ENCODE assay signal across 16 mouse cellular contexts in the genomic region with DNA sequence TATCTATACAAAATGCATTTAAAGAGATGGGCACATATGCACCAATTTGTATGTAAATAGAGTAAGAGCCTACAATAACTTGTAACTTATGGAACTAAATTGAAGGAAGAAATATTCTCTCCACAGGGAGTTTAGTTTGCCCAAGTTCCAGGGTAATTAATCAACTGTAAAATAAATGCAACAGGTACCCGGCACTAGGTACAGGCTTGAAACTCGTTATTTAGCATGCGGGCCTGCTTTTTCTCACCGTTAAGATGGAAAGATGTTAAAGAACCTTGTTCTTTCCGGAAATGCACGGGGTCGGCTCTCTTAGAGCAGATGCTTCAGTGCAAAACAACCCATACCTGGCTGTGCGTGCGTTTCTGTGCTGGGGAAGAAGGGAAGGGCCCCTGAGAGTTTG. TPM values are rescaled to one million over a fixed set of nuclear protein-coding genes. Genes with fewer than 3 reads are reported as not detected.
DNase-seq lines count a peak whose midpoint lies in the region; ATAC-seq lines count a peak whose summit lies in the region.
"Had no signal": no experiment of that assay in that cellular context is flagged by ENCODE, and none has a peak within 500 bp of the region (broad histone marks: within the 10 kb centered on the region; RNA-seq: fewer than 3 reads in every experiment).

No protein-coding gene starts in this region.

- H3K9ac ChIP-seq in neural tube, embryonic 11.5 days (ENCODE audit: low read length), result peak overlapping the region; percentile 52; the same call in 1 of the 2 replicates
- peak overlapping the region; percentile 57 for H3K9ac ChIP-seq in forebrain, embryonic 15.5 days (replicated peaks)

- peaks cover 7% of the 10 kb centered on the region; the same call in 1 of the 2 replicates for H3K36me3 ChIP-seq in neural tube, embryonic 11.5 days (ENCODE audit: control insufficient read depth, insufficient read depth, low read length)
- H3K36me3 ChIP-seq in forebrain, embryonic 15.5 days, result no peaks in the 10 kb centered on the region
- peaks cover 57% of the 10 kb centered on the region for H3K36me3 ChIP-seq in midbrain, embryonic 10.5 days

- intact Hi-C loops in heart, postnatal 36 days (cut with DNase I), result no loop called here
- intact Hi-C loops in left cerebral cortex, postnatal 25 days (cut with DNase I), result no loop called here

- peak overlapping the region; percentile 63 for H3K4me2 ChIP-seq in neural tube, embryonic 11.5 days (ENCODE audit: low read depth)
- peak overlapping the region; percentile 60 for H3K4me2 ChIP-seq in forebrain, embryonic 15.5 days (replicated peaks)

- ATAC-seq in neural tube, embryonic 11.5 days (ENCODE audit: insufficient read depth, low FRiP score, low TSS enrichment), result no peak
- ATAC-seq in forebrain, embryonic 15.5 days (replicated peaks), result no peak
- ATAC-seq: lung, postnatal 0 days had no signal

- WGBS in neural tube, embryonic 11.5 days, result 1% methylated on average over 9 of the region's 9 CpGs
- 5% methylated on average over 9 of the region's 9 CpGs for WGBS in forebrain, embryonic 15.5 days
- 4% methylated on average over 9 of the region's 9 CpGs for WGBS in midbrain, embryonic 10.5 days

- H3K9me3 ChIP-seq in neural tube, embryonic 11.5 days (ENCODE audit: control insufficient read depth, low read length), result no peaks in the 10 kb centered on the region
- H3K9me3 ChIP-seq in forebrain, embryonic 15.5 days, result no peaks in the 10 kb centered on the region
- H3K9me3 ChIP-seq in midbrain, embryonic 10.5 days (replicated peaks), result no peaks in the 10 kb centered on the region

- H3K4me3 ChIP-seq in neural tube, embryonic 11.5 days (ENCODE audit: low read depth, low read length), result peak overlapping the region; percentile 25
- H3K4me3 ChIP-seq in forebrain, embryonic 15.5 days, result peak overlapping the region; percentile 42
- H3K4me3 ChIP-seq in midbrain, embryonic 10.5 days, result peak overlapping the region; percentile 99

- peaks cover 22% of the 10 kb centered on the region for H3K4me1 ChIP-seq in neural tube, embryonic 11.5 days (ENCODE audit: control insufficient read depth, insufficient read depth, low read length)
- peaks cover 47% of the 10 kb centered on the region for H3K4me1 ChIP-seq in forebrain, embryonic 15.5 days
- H3K4me1 ChIP-seq in midbrain, embryonic 10.5 days, result peaks cover 62% of the 10 kb centered on the region

- no peak for DNase-seq in neural tube, embryonic 11.5 days (ENCODE audit: low spot score)
- DNase-seq in neural tube, embryonic 10.5 days (ENCODE audit: extremely low spot score, low spot score), result no peak
- no peak for DNase-seq in midbrain, embryonic 10.5 days (ENCODE audit: low spot score)
- DNase-seq in heart, postnatal 36 days, result no peak
- no peak for DNase-seq in gastrocnemius, postnatal 4 days (ENCODE audit: low spot score in 2 of 2)
- no peak for DNase-seq in left cerebral cortex, postnatal 25 days (ENCODE audit: low spot score in 2 of 2)
- DNase-seq: adrenal gland, postnatal 25 days; cerebellum, adult 11-12 months; gastrocnemius, postnatal 36 days; heart, postnatal 14 days; thymus, postnatal 14 days had no signal

- H3K27me3 ChIP-seq in neural tube, embryonic 11.5 days (ENCODE audit: control insufficient read depth, insufficient read depth, low read length), result peaks cover 29% of the 10 kb centered on the region
- H3K27me3 ChIP-seq in forebrain, embryonic 15.5 days, result no peaks in the 10 kb centered on the region
- peaks cover 73% of the 10 kb centered on the region for H3K27me3 ChIP-seq in midbrain, embryonic 10.5 days (ENCODE audit: low read depth, poor library complexity, severe bottlenecking)
- H3K27me3 ChIP-seq: CH12.LX had no signal

- peak overlapping the region; percentile 81 for H3K27ac ChIP-seq in neural tube, embryonic 11.5 days (ENCODE audit: low read depth, low read length)
- peak overlapping the region; percentile 89 for H3K27ac ChIP-seq in forebrain, embryonic 15.5 days (replicated peaks)
- peak overlapping the region; percentile 96 for H3K27ac ChIP-seq in midbrain, embryonic 10.5 days (replicated peaks)

RNA-seq across cellular contexts. Expression of gene Pou3f3, which starts 7.4 kb away (rescaled TPM):
- 11.4 and 11.9 TPM in 2 replicates for polyA plus RNA-seq in neural tube, embryonic 11.5 days (2014; fragmentation: Nextera tagmentation; extraction: Ambion mirVana)
- polyA plus RNA-seq in forebrain, embryonic 15.5 days (2015; fragmentation: Nextera tagmentation; extraction: Ambion mirVana), result 49.1 and 52.0 TPM in 2 replicates
- polyA plus RNA-seq in midbrain, embryonic 10.5 days (2016; fragmentation: Nextera tagmentation; extraction: Ambion mirVana), result 18.2 and 22.2 TPM in 2 replicates
- total RNA-seq in heart, postnatal 36 days (2021), result not detected
- under 1 TPM in 1 of 2 experiments, not detected in 1; 0.05 TPM for total RNA-seq in gastrocnemius, postnatal 4 days (2021)
- total RNA-seq in left cerebral cortex, postnatal 25 days (2021), result 10 to 100 TPM; 57.6 to 59.5 TPM
- total RNA-seq: CH12.LX; gastrocnemius, postnatal 36 days; heart, postnatal 14 days; liver, adult 2 months; monocyte, adult 5-6 weeks had no signal
- polyA plus RNA-seq: liver, adult 2 months had no signal

Comparison
In these comparisons a context has a peak if more than half of its experiments do, and no peak if none do; other contexts are left out.
1. H3K4me3 ChIP-seq: peak in every context shown above with its lines; median percentile 99 in midbrain, embryonic 10.5 days; 42 in forebrain, embryonic 15.5 days; 25 in neural tube, embryonic 11.5 days.
2. RNA of gene Pou3f3, which starts 7.4 kb away (total RNA-seq): 57.6 to 59.5 TPM in left cerebral cortex, postnatal 25 days; 0.05 TPM in gastrocnemius, postnatal 4 days and not detected in heart, postnatal 36 days; every median in the first group is over 10 times any median in the second.
3. Peak in every context shown above with its lines, with median percentiles within 50 percentile points of each other: H3K27ac ChIP-seq.